Mouse (Mus musculus): ENCODE measurements around the gene Rcbtb2. TPM values are rescaled to one million over a fixed set of nuclear protein-coding genes. Genes with fewer than 3 reads are reported as not detected.

The Rcbtb2 gene
- polyA plus RNA-seq, 1 experiment: 14.4 TPM

DNA sequence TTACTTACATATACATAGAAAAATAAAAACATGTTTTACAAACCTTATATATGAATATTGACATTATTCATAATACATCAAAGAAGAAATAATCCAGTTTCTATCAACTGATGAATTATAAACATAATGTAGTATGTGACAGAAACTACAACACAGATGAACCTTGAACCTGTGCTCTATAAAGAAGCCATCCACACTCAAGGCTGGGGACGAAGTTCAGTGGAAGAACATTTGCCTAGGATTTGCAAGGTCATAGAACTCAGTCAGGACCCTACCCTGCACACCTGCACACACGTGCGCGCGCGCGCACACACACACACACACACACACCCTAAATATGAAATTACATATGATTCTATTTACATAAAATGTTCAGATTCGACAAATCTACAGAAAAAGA is 87.4 kb downstream of the Rcbtb2 start:
- H3K27ac ChIP-seq (ENCODE audit: insufficient read depth, low read length): no peak overlapping the region
- H3K36me3 ChIP-seq (ENCODE audit: control insufficient read depth, insufficient read depth, low read length): peaks cover 12% of the 10 kb centered on the region
- H3K27me3 ChIP-seq (ENCODE audit: control insufficient read depth, insufficient read depth, low read length): no peaks in the 10 kb centered on the region
- no peak for TF ChIP-seq POLR2A (IDR thresholded peaks at IDR 0.05; ENCODE audit: low read depth, low read length)
- TF ChIP-seq CTCF (IDR thresholded peaks at IDR 0.05; ENCODE audit: extremely low read depth, insufficient read depth, insufficient read length, insufficient replicate concordance): no peak
- no peak overlapping the region for H3K4me3 ChIP-seq (ENCODE audit: extremely low read depth, insufficient read depth, insufficient read length)
- no peak for DNase-seq (ENCODE audit: low read depth in 1 of 2, low spot score in 2 of 2)
- WGBS: 96% methylated on average over 8 of the region's 8 CpGs
- H3K4me1 ChIP-seq (ENCODE audit: control insufficient read depth, insufficient read depth, insufficient read length): 0 out of 2 replicates have a peak, but pooled peaks cover 2% of the 10 kb centered on the region

DNA sequence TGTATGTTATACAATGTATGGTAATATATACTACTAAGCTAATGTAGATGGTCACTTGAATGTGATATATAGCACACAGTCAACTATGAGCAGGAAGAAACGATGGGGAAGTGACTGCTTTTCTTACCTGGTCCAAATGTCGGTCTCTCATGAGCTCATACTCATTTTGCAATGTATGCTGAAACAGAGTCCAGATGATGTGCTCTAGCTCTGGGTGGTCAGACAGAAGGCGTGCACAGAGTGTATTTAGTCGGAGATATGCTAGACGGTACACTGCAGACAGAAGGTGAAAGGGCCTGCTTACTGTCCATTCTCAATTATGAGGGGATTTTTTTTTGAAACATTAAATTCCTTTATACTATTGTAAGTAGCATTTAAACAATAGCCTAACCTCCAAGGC is 88.6 kb downstream of the Rcbtb2 start:
- WGBS: 92% methylated on average over 5 of the region's 5 CpGs
- Histone ChIP-seq H3K27me3 (ENCODE audit: control insufficient read depth, insufficient read depth, low read length) (no peaks in the 10 kb centered on the region), H3K4me3 (ENCODE audit: extremely low read depth, insufficient read depth, insufficient read length) (no peak overlapping the region), H3K27ac (ENCODE audit: insufficient read depth, low read length) (no peak overlapping the region), H3K36me3 (ENCODE audit: control insufficient read depth, insufficient read depth, low read length) (peaks cover 13% of the 10 kb centered on the region), H3K4me1 (ENCODE audit: control insufficient read depth, insufficient read depth, insufficient read length) (0 out of 2 replicates have a peak, but pooled peaks cover 2% of the 10 kb centered on the region)
- no peak for DNase-seq (ENCODE audit: low read depth in 1 of 2, low spot score in 2 of 2)
- TF ChIP-seq CTCF (IDR thresholded peaks at IDR 0.05; ENCODE audit: extremely low read depth, insufficient read depth, insufficient read length, insufficient replicate concordance): no peak
- TF ChIP-seq POLR2A (IDR thresholded peaks at IDR 0.05; ENCODE audit: low read depth, low read length): no peak

- 89% methylated on average over 1 of the region's 1 CpGs for WGBS
- DNase-seq (ENCODE audit: low read depth in 1 of 2, low spot score in 2 of 2): no peak
- no peaks in the 10 kb centered on the region for H3K4me1 ChIP-seq (ENCODE audit: control insufficient read depth, insufficient read depth, insufficient read length)
These were observed 94.2 kb downstream of the Rcbtb2 start for GRCm38 (mm10) chr14:73217062-73217461.

GRCm38 (mm10) chr14:73222316-73222970 is 99.6 kb downstream of the Rcbtb2 start:
- 58% methylated on average over 9 of the region's 9 CpGs for WGBS
- H3K27me3 ChIP-seq (ENCODE audit: control insufficient read depth, insufficient read depth, low read length): no peaks in the 10 kb centered on the region
- no peak for DNase-seq (ENCODE audit: low read depth in 1 of 2, low spot score in 2 of 2)
- peaks cover 4% of the 10 kb centered on the region; the same call in 1 of the 2 replicates for H3K4me1 ChIP-seq (ENCODE audit: control insufficient read depth, insufficient read depth, insufficient read length)
- no peak overlapping the region for H3K4me3 ChIP-seq (ENCODE audit: extremely low read depth, insufficient read depth, insufficient read length)
- no peak for TF ChIP-seq CTCF (IDR thresholded peaks at IDR 0.05; ENCODE audit: extremely low read depth, insufficient read depth, insufficient read length, insufficient replicate concordance)
- TF ChIP-seq POLR2A (IDR thresholded peaks at IDR 0.05; ENCODE audit: low read depth, low read length): no peak
- no peak overlapping the region for H3K27ac ChIP-seq (ENCODE audit: insufficient read depth, low read length)
- H3K36me3 ChIP-seq (ENCODE audit: control insufficient read depth, insufficient read depth, low read length): peaks cover 2% of the 10 kb centered on the region; the same call in 1 of the 2 replicates

More at GRCm38 (mm10) chr14:73217062-73217461, 94.2 kb downstream of the Rcbtb2 start:
- peaks cover 9% of the 10 kb centered on the region for H3K36me3 ChIP-seq (ENCODE audit: control insufficient read depth, insufficient read depth, low read length)
- TF ChIP-seq CTCF (IDR thresholded peaks at IDR 0.05; ENCODE audit: extremely low read depth, insufficient read depth, insufficient read length, insufficient replicate concordance) (no peak), POLR2A (IDR thresholded peaks at IDR 0.05; ENCODE audit: low read depth, low read length) (no peak)
- no peak overlapping the region for H3K27ac ChIP-seq (ENCODE audit: insufficient read depth, low read length)
- no peaks in the 10 kb centered on the region for H3K27me3 ChIP-seq (ENCODE audit: control insufficient read depth, insufficient read depth, low read length)
- no peak overlapping the region for H3K4me3 ChIP-seq (ENCODE audit: extremely low read depth, insufficient read depth, insufficient read length)

- Histone ChIP-seq H3K27ac (ENCODE audit: insufficient read depth, low read length) (no peak overlapping the region), H3K4me3 (ENCODE audit: extremely low read depth, insufficient read depth, insufficient read length) (no peak overlapping the region), H3K4me1 (ENCODE audit: control insufficient read depth, insufficient read depth, insufficient read length) (peaks cover 4% of the 10 kb centered on the region; the same call in 1 of the 2 replicates), H3K27me3 (ENCODE audit: control insufficient read depth, insufficient read depth, low read length) (no peaks in the 10 kb centered on the region), H3K36me3 (ENCODE audit: control insufficient read depth, insufficient read depth, low read length) (peaks cover 3% of the 10 kb centered on the region; the same call in 1 of the 2 replicates)
- DNase-seq (ENCODE audit: low read depth in 1 of 2, low spot score in 2 of 2): no peak
- WGBS: 91% methylated on average over 3 of the region's 3 CpGs
- no peak for TF ChIP-seq POLR2A (IDR thresholded peaks at IDR 0.05; ENCODE audit: low read depth, low read length)
- TF ChIP-seq CTCF (IDR thresholded peaks at IDR 0.05; ENCODE audit: extremely low read depth, insufficient read depth, insufficient read length, insufficient replicate concordance): no peak
These were observed 103.5 kb downstream of the Rcbtb2 start for GRCm38 (mm10) chr14:73226346-73226745.

DNA sequence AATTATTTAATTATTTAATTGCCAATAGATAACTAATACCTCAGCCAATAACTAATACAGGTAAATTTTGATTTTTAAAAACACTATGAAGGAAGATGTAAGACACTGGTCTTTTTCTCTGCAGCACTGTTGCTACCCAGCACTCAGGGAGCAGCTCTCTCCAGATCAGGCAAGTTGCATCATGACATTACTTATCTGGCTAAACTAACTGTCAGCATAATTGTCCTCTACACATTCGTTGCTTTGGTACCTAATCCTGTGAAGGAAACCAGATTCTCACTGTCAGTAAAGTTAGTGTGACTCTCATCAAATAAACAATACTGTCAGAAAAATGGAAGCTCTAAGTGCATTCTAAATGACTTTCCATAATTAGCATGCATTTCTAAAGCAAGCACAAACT is 104.0 kb downstream of the Rcbtb2 start:
- no peaks in the 10 kb centered on the region for H3K27me3 ChIP-seq (ENCODE audit: control insufficient read depth, insufficient read depth, low read length)
- H3K4me3 ChIP-seq (ENCODE audit: extremely low read depth, insufficient read depth, insufficient read length): no peak overlapping the region
- H3K36me3 ChIP-seq (ENCODE audit: control insufficient read depth, insufficient read depth, low read length): peaks cover 3% of the 10 kb centered on the region; the same call in 1 of the 2 replicates
- no peak overlapping the region for H3K27ac ChIP-seq (ENCODE audit: insufficient read depth, low read length)
- H3K4me1 ChIP-seq (ENCODE audit: control insufficient read depth, insufficient read depth, insufficient read length): peaks cover 4% of the 10 kb centered on the region; the same call in 1 of the 2 replicates
- no peak for DNase-seq (ENCODE audit: low read depth in 1 of 2, low spot score in 2 of 2)
- 64% methylated on average over 1 of the region's 1 CpGs for WGBS
- TF ChIP-seq POLR2A (IDR thresholded peaks at IDR 0.05; ENCODE audit: low read depth, low read length) (no peak), CTCF (IDR thresholded peaks at IDR 0.05; ENCODE audit: extremely low read depth, insufficient read depth, insufficient read length, insufficient replicate concordance) (no peak)
